Mouse (Mus musculus): ENCODE measurements at regions not wholly inside any gene's neighbourhood (a gene's known extent, or its start where the extent isn't known, plus 50 kb on each side); places are given as distances from the start of the nearest gene placed in this dataset.
A peak's percentile ranks its signal among the peaks of the same experiment; 100 is the strongest.

DNA sequence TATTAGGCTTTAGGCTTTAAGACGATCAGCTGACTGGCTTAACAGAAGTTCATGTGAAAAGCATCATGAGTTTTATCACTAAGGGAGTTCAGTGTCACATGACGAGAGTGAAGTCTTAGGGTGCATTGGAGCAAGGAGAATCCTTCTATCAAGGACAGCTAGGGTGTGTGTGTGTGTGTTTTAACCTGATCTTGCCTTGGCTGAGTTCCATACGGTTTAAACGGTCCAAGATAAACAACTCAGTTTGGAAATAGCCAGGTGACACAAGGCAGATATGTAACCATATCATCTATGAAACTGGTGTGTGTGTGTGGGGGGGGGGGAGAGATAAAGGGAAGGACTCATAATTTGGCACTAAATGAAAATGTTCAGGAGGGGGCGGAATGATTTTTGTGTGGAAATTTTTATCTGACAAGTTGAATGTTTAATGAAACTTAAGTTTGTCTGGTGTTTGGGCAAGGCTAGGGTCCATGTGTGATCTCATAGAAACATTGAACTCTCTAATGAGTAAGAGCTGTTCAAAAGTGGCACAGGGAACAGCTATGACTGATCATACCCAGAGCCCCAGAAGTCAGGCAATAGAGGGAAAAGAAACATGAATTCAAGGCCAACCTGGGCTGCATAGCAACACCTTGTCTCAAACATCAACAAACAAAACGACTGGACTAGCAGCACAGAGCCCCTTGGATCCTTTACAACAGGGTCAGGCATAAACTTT, 132.2 kb upstream of the Map3k1 start:
- ATAC-seq, result no peak

- no peak for ATAC-seq
These were observed 133.2 kb upstream of the Map3k1 start for GRCm38 (mm10) chr13:111941946-111942345.

DNA sequence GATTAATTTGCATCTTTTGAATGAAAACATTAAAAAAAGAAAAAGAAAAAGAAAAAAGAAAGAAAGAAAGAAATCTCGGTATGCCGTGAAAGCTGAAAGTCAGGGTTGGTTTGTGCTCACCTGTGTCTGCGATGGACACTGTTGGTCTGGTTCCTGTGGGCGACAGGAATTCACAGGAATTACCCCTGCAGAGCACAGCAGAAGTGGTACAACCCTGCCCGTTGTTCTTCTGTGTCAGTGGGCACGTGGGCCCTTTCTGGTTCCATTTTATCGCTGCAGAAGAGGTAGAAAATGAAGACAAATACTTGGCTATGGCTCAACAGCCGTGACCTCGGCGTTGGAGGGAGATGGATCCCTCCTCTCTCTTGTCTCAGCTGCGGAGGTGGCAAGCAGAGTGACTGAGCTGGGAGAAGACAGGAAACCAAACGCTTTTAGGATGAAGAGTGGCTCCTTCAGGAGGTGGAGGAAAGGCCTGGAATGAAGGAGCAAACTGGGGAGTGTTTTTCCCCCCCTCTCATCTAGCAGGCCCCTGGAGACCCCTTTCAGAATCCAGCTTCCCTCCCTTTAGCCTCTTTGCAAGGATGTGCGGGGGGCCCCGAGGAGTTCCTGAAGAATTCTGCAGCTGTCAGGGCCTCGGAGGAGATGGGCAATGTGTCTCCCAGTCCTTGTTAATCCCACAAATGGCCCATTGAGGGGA, 134.7 kb upstream of the Map3k1 start:
- no peak for ATAC-seq

- ATAC-seq, result no peak
These were observed 135.3 kb upstream of the Map3k1 start for GRCm38 (mm10) chr13:111944089-111944406.

GRCm38 (mm10) chr13:111946271-111946670, 137.5 kb upstream of the Map3k1 start:
- no peak for ATAC-seq

- no peak for ATAC-seq
These were observed 138.0 kb upstream of the Map3k1 start for GRCm38 (mm10) chr13:111946811-111947210.

DNA sequence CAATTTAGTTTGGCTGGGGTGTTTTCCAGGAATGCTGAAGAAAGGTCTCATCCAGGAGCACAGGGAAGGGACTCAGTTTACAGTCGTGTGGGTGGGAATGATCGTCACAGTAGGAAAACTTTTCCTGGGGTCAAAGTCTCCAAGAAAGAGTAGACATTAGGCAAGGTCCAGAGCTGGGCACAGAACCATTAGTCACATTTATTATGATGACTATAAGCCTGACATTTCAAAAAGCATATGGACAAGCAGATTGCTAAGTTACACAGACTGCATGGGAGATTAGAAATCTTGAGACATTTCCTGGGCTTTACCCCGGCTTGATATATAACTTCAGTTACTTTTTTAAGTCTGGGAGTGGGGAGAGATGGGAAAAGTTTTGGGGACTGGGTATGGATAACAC, 139.6 kb upstream of the Map3k1 start:
- ATAC-seq, result no peak

- no peak for ATAC-seq
These were observed 141.2 kb upstream of the Map3k1 start for GRCm38 (mm10) chr13:111950042-111950441.

- no peak for ATAC-seq
These were observed 145.2 kb upstream of the Map3k1 start for GRCm38 (mm10) chr13:111953860-111954519.

- ATAC-seq, result no peak
These were observed 145.7 kb upstream of the Map3k1 start for GRCm38 (mm10) chr13:111954520-111954884.

DNA sequence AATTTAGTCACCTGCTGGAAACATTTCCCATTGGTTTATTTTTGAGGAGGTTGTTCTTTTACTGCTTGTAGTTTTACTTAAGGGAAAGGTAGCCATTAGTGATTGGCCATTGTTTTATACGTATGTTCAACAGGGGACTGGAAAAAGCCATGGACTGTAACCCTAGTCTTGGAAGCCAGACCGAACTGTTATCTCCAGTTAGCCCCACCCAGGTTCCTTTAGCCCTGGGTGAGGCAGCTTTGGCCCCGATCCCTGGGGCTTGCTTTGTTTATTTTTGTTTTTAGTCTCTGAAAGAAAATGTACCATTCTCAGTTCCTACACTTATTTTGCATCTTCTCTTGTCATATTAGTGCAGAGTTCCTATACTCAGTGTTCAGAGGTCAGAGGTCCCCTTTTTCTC, 148.3 kb upstream of the Map3k1 start:
- no peak for ATAC-seq

DNA sequence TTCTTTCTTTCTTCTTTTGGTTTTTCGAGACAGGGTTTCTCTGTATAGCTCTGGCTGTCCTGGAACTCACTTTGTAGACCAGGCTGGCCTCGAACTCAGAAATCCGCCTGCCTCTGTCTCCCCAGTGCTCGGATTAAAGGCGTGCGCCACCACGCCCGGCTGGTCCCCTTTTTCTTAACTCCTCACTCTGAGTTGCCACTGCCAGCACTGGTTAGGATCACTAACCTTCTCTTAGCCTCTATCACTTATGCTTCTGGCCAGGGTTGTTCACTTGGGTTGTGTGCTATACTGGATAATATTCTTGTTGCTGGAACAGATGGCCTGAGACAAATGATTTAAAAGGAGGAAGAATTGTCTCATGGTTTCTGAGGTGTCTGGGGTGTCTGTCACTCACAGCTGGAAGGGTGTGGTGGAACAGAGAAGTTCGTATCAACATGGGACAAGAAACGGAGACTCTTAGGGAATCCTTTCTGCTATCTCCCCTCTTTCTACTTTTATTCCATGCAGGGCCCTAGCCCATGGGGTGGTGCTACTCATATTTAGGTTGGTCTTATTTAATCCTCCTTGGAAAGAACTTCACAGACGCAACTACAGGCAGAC, 149.0 kb upstream of the Map3k1 start:
- ATAC-seq, result no peak

DNA sequence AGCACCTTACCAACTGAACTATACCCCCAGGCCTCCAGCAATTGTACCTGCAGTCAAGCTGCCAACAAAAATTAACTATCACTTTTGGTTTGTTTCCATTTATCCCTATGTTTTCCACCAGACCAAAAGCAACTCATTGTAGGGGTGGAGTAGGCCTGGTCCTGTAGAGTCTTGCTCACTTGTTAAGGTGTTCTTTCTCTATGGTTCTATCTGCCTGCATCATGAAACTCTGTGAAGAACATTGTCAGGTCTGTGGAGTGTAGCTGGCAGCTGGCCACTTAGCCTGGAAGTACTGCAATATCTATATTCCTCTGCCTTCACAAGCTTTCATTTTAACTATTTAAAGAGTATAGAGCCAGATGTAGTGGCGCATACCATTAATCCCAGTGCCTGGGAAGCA, 149.6 kb upstream of the Map3k1 start:
- no peak for ATAC-seq

- ATAC-seq, result no peak
These were observed 151.2 kb upstream of the Map3k1 start for GRCm38 (mm10) chr13:111960036-111960435.

- ATAC-seq, result no peak
These were observed 152.6 kb upstream of the Map3k1 start for GRCm38 (mm10) chr13:111961423-111961822.

DNA sequence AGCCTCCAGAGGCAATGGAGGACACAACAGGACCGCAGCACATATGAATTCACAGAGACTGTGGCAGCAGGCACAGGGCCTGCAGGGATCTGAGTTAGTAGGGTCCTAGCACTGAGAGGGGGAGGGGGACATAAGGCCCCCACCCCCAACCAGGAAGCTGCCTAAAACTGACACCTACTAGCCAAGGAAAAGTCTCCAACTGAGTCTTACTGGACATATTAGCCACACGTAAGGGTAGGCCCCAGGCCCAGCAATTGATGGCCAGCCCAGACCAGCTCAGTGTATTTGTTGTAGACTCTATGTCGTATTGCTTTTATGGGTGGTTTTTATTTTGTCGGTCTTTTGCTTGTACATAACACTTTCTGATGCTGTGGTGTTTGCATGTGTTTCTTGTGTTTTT, 153.4 kb upstream of the Map3k1 start:
- no peak for ATAC-seq

- ATAC-seq, result no peak
These were observed 157.3 kb upstream of the Map3k1 start for GRCm38 (mm10) chr13:111966113-111966512.

DNA sequence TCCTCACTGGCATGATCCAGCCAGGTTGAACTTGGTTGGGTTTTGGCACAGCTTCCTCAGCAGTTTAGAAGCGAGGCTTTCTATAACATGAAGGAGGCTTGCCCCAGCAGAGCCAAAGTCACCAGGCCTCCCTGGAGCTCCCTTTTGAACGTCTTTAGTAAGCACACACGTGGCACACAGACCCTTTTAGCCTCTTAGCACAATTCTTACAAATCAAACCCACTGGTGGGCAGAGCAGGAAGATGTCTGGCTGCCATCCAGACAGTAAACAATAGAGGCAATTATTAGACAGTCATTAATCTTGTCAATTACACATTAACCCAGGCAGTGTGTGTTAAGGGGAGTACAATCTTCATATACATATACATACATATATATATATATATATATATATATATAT, 157.8 kb upstream of the Map3k1 start:
- ATAC-seq, result no peak

- no peak for ATAC-seq
These were observed 159.4 kb upstream of the Map3k1 start for GRCm38 (mm10) chr13:111968197-111968596.

DNA sequence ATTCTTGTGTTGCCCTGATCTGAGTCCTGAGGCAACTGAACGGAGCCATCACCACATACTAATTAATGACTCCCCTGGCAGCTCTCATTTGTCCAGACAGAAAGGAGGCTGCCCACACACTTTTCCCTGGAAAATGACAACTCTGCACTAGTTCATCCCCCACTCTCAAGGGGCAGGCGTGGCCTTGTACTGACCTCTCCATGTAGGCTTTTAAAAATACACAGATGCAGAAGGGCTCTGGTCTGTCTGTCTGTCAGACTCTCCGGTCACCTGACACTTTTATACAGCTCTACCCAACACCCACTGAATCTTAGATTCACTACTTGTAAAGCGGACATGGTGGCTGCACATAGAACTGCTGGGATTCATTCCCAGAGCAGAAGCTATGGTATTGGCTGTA, 165.5 kb upstream of the Map3k1 start:
- ATAC-seq, result no peak

GRCm38 (mm10) chr13:111975549-111975948, 166.8 kb upstream of the Map3k1 start:
- ATAC-seq, result no peak

- ATAC-seq, result peak; percentile 89
These were observed 169.2 kb upstream of the Map3k1 start for GRCm38 (mm10) chr13:111977769-111978674.

DNA sequence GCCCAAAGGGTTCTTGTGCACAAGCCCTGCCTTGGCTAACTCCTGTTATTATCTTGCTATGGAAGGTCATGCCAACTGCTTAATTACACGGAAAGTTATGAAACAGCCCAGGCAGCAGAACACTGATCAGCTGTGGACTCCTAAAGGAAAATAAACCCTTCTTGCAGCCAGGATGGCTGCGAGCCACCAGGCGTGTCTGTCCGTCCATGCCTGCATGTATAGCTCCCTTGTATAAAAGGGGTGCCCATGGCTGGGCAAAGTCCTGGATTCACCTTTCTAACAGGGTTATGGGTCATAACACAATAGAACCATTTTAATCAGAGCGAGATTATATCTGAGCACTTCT, 169.9 kb upstream of the Map3k1 start:
- no peak for ATAC-seq
